Comparison of ENCODE assay signal across 11 mouse cellular contexts in the genomic region with DNA sequence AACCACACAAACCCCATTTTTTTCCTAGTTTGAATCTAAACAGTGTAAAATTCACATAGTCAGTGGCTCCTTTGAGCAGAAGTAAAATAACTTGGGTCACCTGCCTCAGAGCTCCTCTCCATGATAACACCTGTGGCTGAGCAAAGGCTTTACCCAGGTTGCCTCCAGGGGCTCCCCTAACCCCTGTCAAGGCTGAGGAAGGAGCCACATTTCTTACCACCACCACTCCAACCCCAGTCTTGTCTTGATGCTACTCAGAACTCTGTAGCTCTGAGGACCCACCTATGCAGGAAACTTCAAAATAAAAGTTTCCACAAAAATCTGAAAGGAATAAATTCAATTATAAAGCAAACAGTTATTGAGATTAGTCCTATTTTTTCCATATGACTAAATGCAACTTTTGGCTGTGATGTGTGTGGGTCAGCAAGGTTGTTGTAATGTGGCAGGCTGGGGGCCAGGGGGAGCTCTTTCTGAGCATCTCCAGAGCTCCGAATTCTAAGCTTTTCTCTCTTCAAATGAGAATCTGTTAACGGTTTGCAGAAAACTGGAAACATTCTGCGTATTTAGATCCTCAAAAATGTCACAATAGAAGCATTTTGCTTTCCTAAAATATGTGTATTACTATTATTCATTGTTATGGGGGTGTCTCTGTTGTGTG.
A peak's percentile ranks its signal among the peaks of the same experiment; 100 is the strongest.
DNase-seq lines count a peak whose midpoint lies in the region; ATAC-seq and TF ChIP-seq lines count a peak whose summit lies in the region.
"Had no signal": no experiment of that assay in that cellular context is flagged by ENCODE, and none has a peak within 500 bp of the region (broad histone marks: within the 10 kb centered on the region; RNA-seq: fewer than 3 reads in every experiment).

No protein-coding gene starts in this region.

- H3K27ac ChIP-seq in forebrain, postnatal 0 days (ENCODE audit: low read depth, low read length) = no peak overlapping the region
- no peak overlapping the region for H3K27ac ChIP-seq in forebrain, embryonic 14.5 days (ENCODE audit: low read depth, low read length)
- no peak overlapping the region for H3K27ac ChIP-seq in midbrain, embryonic 14.5 days (replicated peaks; ENCODE audit: low read depth, low read length)
- no peak overlapping the region for H3K27ac ChIP-seq in midbrain, embryonic 10.5 days (replicated peaks)
- H3K27ac ChIP-seq in forebrain, embryonic 13.5 days = no peak overlapping the region
- H3K27ac ChIP-seq: embryonic facial prominence, embryonic 13.5 days; heart, embryonic 15.5 days; midbrain, embryonic 15.5 days had no signal

- TF ChIP-seq CTCF in forebrain, postnatal 0 days (IDR thresholded peaks at IDR 0.05; ENCODE audit: low read depth) = 0 out of 2 replicates have a peak, but pooled peaks have one; percentile 11

- DNase-seq in forebrain, postnatal 0 days = no peak
- DNase-seq in forebrain, embryonic 14.5 days (ENCODE audit: low spot score) = no peak
- DNase-seq in midbrain, embryonic 14.5 days = peak; percentile 5
- no peak for DNase-seq in midbrain, embryonic 10.5 days (ENCODE audit: low spot score)
- peak; percentile 16 to 54 for DNase-seq in adrenal gland, postnatal 36 days
- peak; percentile 31 to 63 for DNase-seq in thymus, postnatal 10 days (ENCODE audit: low spot score in 2 of 2)
- no peak for DNase-seq in yolk sac, embryonic 10.5 days (ENCODE audit: low spot score)

- WGBS in forebrain, postnatal 0 days = 77% methylated on average over 3 of the region's 3 CpGs
- WGBS in forebrain, embryonic 14.5 days = 69% methylated on average over 3 of the region's 3 CpGs
- WGBS in midbrain, embryonic 14.5 days = 81% methylated on average over 3 of the region's 3 CpGs
- WGBS in midbrain, embryonic 10.5 days = 83% methylated on average over 3 of the region's 3 CpGs
- WGBS in forebrain, embryonic 13.5 days = 71% methylated on average over 3 of the region's 3 CpGs

- no peaks in the 10 kb centered on the region for H3K36me3 ChIP-seq in forebrain, postnatal 0 days (ENCODE audit: insufficient read depth)
- H3K36me3 ChIP-seq in forebrain, embryonic 14.5 days (ENCODE audit: control insufficient read depth, insufficient read depth, low read length) = no peaks in the 10 kb centered on the region
- no peaks in the 10 kb centered on the region for H3K36me3 ChIP-seq in midbrain, embryonic 14.5 days (ENCODE audit: control insufficient read depth, insufficient read depth, low read length)
- no peaks in the 10 kb centered on the region for H3K36me3 ChIP-seq in midbrain, embryonic 10.5 days
- H3K36me3 ChIP-seq in forebrain, embryonic 13.5 days (ENCODE audit: poor library complexity, severe bottlenecking) = no peaks in the 10 kb centered on the region
- H3K36me3 ChIP-seq: embryonic facial prominence, embryonic 13.5 days; heart, embryonic 15.5 days; midbrain, embryonic 15.5 days had no signal

- no peak for ATAC-seq in forebrain, postnatal 0 days
- ATAC-seq in forebrain, embryonic 14.5 days = no peak
- ATAC-seq in midbrain, embryonic 14.5 days (ENCODE audit: low FRiP score, low TSS enrichment) = no peak
- no peak for ATAC-seq in forebrain, embryonic 13.5 days
- ATAC-seq: midbrain, embryonic 15.5 days had no signal

- no peak overlapping the region for H3K9ac ChIP-seq in forebrain, postnatal 0 days
- no peak overlapping the region for H3K9ac ChIP-seq in forebrain, embryonic 14.5 days (ENCODE audit: low read length)
- no peak overlapping the region for H3K9ac ChIP-seq in midbrain, embryonic 14.5 days (replicated peaks; ENCODE audit: low read length)
- H3K9ac ChIP-seq in forebrain, embryonic 13.5 days = no peak overlapping the region
- H3K9ac ChIP-seq: embryonic facial prominence, embryonic 13.5 days; heart, embryonic 15.5 days; midbrain, embryonic 15.5 days had no signal

- H3K4me1 ChIP-seq in forebrain, postnatal 0 days (ENCODE audit: insufficient read depth) = no peaks in the 10 kb centered on the region
- no peaks in the 10 kb centered on the region for H3K4me1 ChIP-seq in forebrain, embryonic 14.5 days (ENCODE audit: control insufficient read depth, insufficient read depth, low read length)
- no peaks in the 10 kb centered on the region for H3K4me1 ChIP-seq in midbrain, embryonic 14.5 days (ENCODE audit: control insufficient read depth, insufficient read depth, low read length)
- H3K4me1 ChIP-seq in midbrain, embryonic 10.5 days = no peaks in the 10 kb centered on the region
- H3K4me1 ChIP-seq in forebrain, embryonic 13.5 days = no peaks in the 10 kb centered on the region
- H3K4me1 ChIP-seq: embryonic facial prominence, embryonic 13.5 days; heart, embryonic 15.5 days; midbrain, embryonic 15.5 days had no signal

- H3K27me3 ChIP-seq in forebrain, postnatal 0 days (ENCODE audit: insufficient read depth, low read length) = no peaks in the 10 kb centered on the region
- no peaks in the 10 kb centered on the region for H3K27me3 ChIP-seq in forebrain, embryonic 14.5 days (replicated peaks; ENCODE audit: control insufficient read depth, insufficient read depth, low read length)
- H3K27me3 ChIP-seq in midbrain, embryonic 14.5 days (ENCODE audit: control insufficient read depth, insufficient read depth, low read length) = no peaks in the 10 kb centered on the region
- H3K27me3 ChIP-seq in midbrain, embryonic 10.5 days (ENCODE audit: low read depth, poor library complexity, severe bottlenecking) = no peaks in the 10 kb centered on the region
- H3K27me3 ChIP-seq in forebrain, embryonic 13.5 days = no peaks in the 10 kb centered on the region
- H3K27me3 ChIP-seq: embryonic facial prominence, embryonic 13.5 days; heart, embryonic 15.5 days; midbrain, embryonic 15.5 days had no signal

- H3K4me2 ChIP-seq in forebrain, postnatal 0 days (ENCODE audit: low read depth) = no peak overlapping the region
- no peak overlapping the region for H3K4me2 ChIP-seq in forebrain, embryonic 14.5 days (ENCODE audit: low read length)
- H3K4me2 ChIP-seq in midbrain, embryonic 14.5 days (ENCODE audit: low read length) = no peak overlapping the region
- no peak overlapping the region for H3K4me2 ChIP-seq in forebrain, embryonic 13.5 days
- H3K4me2 ChIP-seq: embryonic facial prominence, embryonic 13.5 days; heart, embryonic 15.5 days; midbrain, embryonic 15.5 days had no signal

- H3K9me3 ChIP-seq in forebrain, postnatal 0 days (ENCODE audit: low read length) = no peaks in the 10 kb centered on the region
- H3K9me3 ChIP-seq in forebrain, embryonic 14.5 days (replicated peaks; ENCODE audit: control insufficient read depth, low read length) = no peaks in the 10 kb centered on the region
- no peaks in the 10 kb centered on the region for H3K9me3 ChIP-seq in midbrain, embryonic 14.5 days (ENCODE audit: control insufficient read depth, low read length)
- no peaks in the 10 kb centered on the region for H3K9me3 ChIP-seq in midbrain, embryonic 10.5 days (replicated peaks)
- H3K9me3 ChIP-seq in forebrain, embryonic 13.5 days (replicated peaks) = no peaks in the 10 kb centered on the region
- H3K9me3 ChIP-seq: embryonic facial prominence, embryonic 13.5 days; heart, embryonic 15.5 days; midbrain, embryonic 15.5 days had no signal

- no peak overlapping the region for H3K4me3 ChIP-seq in forebrain, postnatal 0 days (ENCODE audit: low read depth, low read length)
- no peak overlapping the region for H3K4me3 ChIP-seq in forebrain, embryonic 14.5 days (ENCODE audit: low read depth, low read length)
- H3K4me3 ChIP-seq in midbrain, embryonic 14.5 days (replicated peaks; ENCODE audit: low read depth, low read length) = no peak overlapping the region
- H3K4me3 ChIP-seq in midbrain, embryonic 10.5 days = no peak overlapping the region
- H3K4me3 ChIP-seq in forebrain, embryonic 13.5 days = no peak overlapping the region
- H3K4me3 ChIP-seq: embryonic facial prominence, embryonic 13.5 days; heart, embryonic 15.5 days; midbrain, embryonic 15.5 days had no signal

Comparison
In these comparisons a context has a peak if more than half of its experiments do, and no peak if none do; other contexts are left out.
1. DNase-seq: peak in midbrain, embryonic 14.5 days (single experiment), adrenal gland, postnatal 36 days (2 of 2) and thymus, postnatal 10 days (2 of 2); none in forebrain, postnatal 0 days (single experiment), forebrain, embryonic 14.5 days (single experiment), midbrain, embryonic 10.5 days (single experiment) and yolk sac, embryonic 10.5 days (single experiment).